Mouse (Mus musculus) brain, embryonic 14.5 days (tissue): ENCODE data around the gene Ndufa6.

Source experiments
- CTCF ChIP-seq: fragments of 200-500 bp; IDR thresholded peaks from 2 replicates; pipeline ENCODE4 v1.5.1; 2012; ENCODE audit warnings: inconsistent platforms, mild to moderate bottlenecking, moderate library complexity, borderline replicate concordance; ENCODE audit not compliant: insufficient read depth, insufficient read length; ENCODE audit errors: extremely low read depth
- POLR2A ChIP-seq: fragments of 200-500 bp; IDR thresholded peaks from 2 replicates; pipeline ENCODE4 v1.6.1; 2012; ENCODE audit warnings: mild to moderate bottlenecking, inconsistent platforms, borderline replicate concordance; ENCODE audit not compliant: poor library complexity, insufficient read depth, insufficient read length, severe bottlenecking; ENCODE audit errors: extremely low read depth

DNA sequence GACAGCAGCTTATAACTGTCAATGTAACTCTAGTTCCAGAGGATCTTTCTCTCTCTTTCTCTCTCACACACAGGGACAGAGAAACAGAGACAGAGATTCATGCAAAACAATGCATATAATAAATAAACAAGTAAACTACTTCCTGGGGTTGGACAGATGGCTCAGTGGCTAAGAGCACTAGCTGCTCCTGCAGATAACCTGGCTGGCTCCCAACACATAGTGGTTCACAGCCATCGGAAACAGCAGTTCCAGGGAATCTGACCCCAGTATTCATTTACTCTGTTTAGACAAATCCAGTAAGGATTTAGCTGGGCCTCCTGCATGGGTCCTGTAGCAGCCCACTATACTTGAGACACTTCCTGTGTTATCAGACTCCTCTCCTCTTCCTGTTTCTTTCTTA, 34.5 kb downstream of the Ndufa6 start:
- TF ChIP-seq CTCF, result no peak
- TF ChIP-seq POLR2A, result no peak
